Mouse (Mus musculus): Measurements from ENCODE around the gene Ptpn18.

DNA sequence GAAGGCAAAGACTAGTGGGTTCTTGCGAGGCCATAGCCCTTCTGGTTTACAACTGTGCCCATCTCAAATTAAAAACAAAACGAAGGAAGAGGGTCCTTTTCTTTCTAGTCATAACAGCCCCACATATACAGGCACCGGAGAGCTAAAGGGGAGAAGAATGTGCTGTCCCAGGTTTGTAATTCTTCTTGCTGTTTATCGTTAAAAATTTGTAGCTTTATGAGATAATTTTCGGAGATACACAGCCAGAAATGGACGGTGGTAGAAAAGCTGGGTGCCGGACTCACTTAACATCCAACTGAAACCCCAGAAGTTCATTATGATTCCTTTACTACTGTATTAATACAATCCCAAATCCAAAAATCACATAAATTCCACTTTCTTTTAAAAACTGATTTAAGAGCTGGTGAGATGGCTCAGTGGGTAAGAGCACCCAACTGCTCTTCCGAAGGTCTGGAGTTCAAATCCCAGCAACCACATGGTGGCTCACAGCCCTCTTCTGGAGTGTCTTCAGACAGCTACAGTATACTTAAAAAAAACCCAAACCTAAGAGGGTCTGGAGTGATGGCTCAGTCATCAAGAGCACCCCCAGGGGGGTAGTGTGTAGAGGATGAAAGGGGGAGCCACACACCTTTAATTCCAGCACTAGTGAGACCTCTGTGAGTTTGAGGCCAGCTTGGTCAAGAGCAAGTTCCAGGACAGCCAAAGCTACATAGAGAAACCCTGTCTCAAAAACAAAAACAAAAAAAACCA is 24.0 kb upstream of the Ptpn18 start:
- no peak for TF ChIP-seq TAL1 (IDR thresholded peaks at IDR 0.05; ENCODE audit: low read length)
- TF ChIP-seq GATA1 (IDR thresholded peaks at IDR 0.05; ENCODE audit: low read length) = no peak

Data from erythroblast, embryonic 14.5 days (primary cell).